Mouse (Mus musculus): ENCODE measurements around the gene S100a13.

DNA sequence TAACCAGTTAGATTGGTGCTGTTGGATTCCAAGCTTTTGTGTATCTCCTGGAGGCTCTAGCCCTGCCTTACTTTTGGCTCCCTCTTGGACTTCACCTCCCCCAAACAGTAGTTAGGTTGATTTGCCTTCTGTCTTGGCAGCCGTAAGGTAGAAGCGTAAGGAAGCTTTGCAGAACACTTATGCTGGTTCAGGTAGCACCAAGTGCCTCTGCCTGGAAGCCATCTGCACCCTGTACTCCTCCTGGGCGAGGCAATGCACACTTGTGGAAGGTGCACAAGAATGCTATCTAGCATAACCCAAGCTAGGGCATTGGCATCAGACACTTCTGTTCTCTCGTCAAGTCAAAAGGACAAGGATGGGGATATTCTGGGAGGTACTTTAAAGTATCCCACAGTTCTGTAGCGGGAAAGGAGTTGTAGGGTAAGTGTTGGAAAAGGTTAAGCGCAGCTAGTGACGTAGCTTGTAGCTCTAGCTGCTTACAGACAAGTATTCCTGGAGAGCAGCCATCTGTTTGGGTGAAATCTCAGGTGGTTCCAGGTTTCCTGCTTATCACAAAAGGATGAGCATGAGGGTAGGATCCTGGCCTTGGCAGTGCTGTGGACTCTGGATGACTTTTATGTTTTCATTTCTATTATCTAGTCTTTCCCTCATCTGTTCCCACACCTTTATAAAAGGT, 18.2 kb upstream of the S100a13 start:
- TF ChIP-seq CTCF (IDR thresholded peaks at IDR 0.05; ENCODE audit: extremely low read depth, insufficient read depth, low read length), result no peak
- 0 out of 2 replicates have a peak, but pooled peaks have one; percentile 1 for TF ChIP-seq POLR2A (IDR thresholded peaks at IDR 0.05; ENCODE audit: extremely low read depth, insufficient read depth, low read length)
